Mouse (Mus musculus) erythroblast, embryonic 14.5 days (primary cell): ENCODE results near the gene Fbxo28. TPM values are rescaled to one million over a fixed set of nuclear protein-coding genes. Genes with fewer than 3 reads are reported as not detected.

Experiments
- H3K27me3 ChIP-seq: 2 replicates; pipeline ENCODE4 v1.6.1; 2012; ENCODE audit warnings: inconsistent platforms; ENCODE audit not compliant: control insufficient read depth
- H3K36me3 ChIP-seq: 2 replicates; pipeline ENCODE4 v1.6.1; 2012; ENCODE audit warnings: mild to moderate bottlenecking, inconsistent platforms; ENCODE audit not compliant: control insufficient read depth
- H3K4me1 ChIP-seq: 2 replicates; pipeline ENCODE4 v1.6.1; 2012; ENCODE audit warnings: inconsistent platforms; ENCODE audit not compliant: control insufficient read depth
- H3K4me3 ChIP-seq: replicated peaks from 2 replicates; pipeline ENCODE3; 2012; ENCODE audit warnings: moderate library complexity, mild to moderate bottlenecking, inconsistent platforms
- H3K9me3 ChIP-seq: 2 replicates; pipeline ENCODE4 v1.6.1; 2012; ENCODE audit warnings: low read length, inconsistent platforms, mixed read lengths; ENCODE audit not compliant: control insufficient read depth
- GATA1 ChIP-seq: IDR thresholded peaks from 2 replicates; pipeline ENCODE4 v1.6.1; 2012; ENCODE audit warnings: low read length, inconsistent platforms, mixed read lengths
- TAL1 ChIP-seq: IDR thresholded peaks from 3 replicates; pipeline ENCODE4 v1.6.1; 2012; ENCODE audit warnings: low read length, inconsistent platforms, mixed read lengths
- polyA plus RNA-seq: library from polyadenylated mRNA; stranded (reverse); fragments of >175 nt; gene quantifications from 2 replicates; pipeline ENCODE4 v1.2.3, GENCODE M21; 2012

Gene Fbxo28
- polyA plus RNA-seq, 1 experiment = 0.87 TPM

DNA sequence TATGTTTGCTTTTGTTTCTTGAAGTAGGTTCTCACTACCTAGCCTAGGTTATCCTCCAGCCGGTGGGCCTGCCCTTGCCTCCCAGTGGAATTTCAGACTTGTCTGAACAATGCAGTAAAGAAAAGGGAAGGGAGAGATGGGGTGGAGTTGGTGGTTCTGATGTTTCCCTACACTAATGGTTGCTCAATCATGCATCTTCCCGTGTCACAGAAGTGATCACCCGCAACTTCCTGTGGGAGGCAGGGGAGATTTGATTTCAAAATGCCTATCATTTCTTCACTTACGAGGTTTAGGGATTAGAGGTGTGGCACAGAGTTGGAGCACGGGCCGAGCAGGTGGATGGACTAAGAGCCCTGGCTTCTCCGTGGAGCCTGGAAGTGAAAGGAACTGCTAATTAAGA, 58.2 kb downstream of the Fbxo28 start:
- H3K4me3 ChIP-seq = peak overlapping the region; percentile 92
- peaks cover 47% of the 10 kb centered on the region for H3K4me1 ChIP-seq
- H3K36me3 ChIP-seq = peaks cover 29% of the 10 kb centered on the region
- no peak for TF ChIP-seq TAL1
- no peaks in the 10 kb centered on the region for H3K27me3 ChIP-seq
- no peaks in the 10 kb centered on the region for H3K9me3 ChIP-seq

DNA sequence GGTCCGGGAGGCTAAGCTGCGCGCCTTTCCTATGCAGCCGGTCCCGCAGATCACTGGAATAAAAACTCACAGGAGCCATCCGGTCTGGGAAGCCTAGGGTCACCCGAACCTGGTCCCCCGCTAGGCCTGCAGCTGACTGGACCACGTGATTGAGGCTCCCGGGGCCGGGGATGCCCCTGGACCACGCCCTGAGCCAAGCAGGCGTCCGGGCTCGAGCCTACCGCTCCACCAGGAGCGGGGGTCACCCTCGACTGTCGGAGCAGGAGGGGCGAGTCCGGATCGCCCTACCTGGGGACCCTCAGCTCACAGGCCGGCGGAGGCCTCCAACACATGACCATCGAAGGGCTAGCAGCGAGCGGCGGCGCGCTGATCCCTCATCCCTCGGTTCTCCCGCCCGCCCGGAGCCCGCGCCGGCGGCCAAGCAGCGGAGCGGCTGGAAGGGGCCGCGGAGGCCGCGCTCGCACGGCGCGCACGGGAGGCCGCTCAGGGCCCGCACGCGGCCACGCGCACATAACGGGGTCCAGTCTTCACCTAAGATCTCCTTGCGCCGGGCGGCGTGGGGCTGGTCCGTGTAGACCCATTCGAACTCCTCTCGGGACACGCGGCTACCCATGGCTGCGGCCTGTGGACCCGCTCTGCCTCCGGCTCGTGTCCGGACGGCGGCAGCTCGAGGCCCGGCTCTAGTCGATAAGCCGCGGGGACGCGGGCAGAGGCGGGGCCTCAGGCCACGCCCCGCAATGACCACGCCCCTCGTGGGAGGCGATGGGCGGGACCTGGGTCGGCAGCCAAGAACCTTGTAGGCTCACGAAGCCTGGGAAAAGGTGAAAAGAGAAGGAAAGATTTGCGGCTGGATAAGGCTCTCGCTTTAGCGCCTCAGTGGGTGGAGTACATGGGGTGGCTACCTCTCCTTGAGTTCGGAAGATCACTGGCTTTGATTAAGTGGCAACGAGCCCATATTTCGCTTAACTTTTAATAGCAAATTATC, 59.0 kb downstream of the Fbxo28 start, which contains the start of gene Degs1:
Gene Degs1, minus strand, starts transcription at position 714 of the 985 bp plus-strand sequence.
- peaks cover 47% of the 10 kb centered on the region for H3K4me1 ChIP-seq
- H3K4me3 ChIP-seq = peak within 1 kb of the TSS; percentile 92
- no peaks in the 10 kb centered on the region for H3K27me3 ChIP-seq
- H3K9me3 ChIP-seq = no peaks in the 10 kb centered on the region
- H3K36me3 ChIP-seq = peaks cover 37% of the 10 kb centered on the region
- TF ChIP-seq GATA1 (peak; percentile 70), TAL1 (no peak)

DNA sequence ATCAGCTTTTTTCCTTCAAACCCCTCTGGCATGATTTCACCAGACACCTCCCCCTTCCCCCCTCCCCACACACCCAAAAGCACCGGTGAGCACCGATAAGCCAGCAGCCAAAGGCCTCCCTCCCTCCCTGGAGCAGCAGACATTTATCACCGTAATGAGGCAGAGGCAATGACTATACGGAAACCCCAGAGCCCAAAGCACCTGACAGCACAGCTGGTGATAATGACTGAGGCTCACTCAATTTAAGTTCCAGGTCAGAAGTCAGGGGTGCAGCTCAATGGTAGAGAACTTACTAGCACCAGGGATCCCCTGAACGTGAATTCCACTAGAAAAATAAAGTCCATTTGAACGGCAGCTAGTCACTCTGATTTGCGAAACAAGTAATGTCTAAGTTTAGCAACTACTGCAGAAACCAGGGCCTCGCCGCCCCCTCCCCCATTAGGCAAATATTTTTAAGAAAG, 60.1 kb downstream of the Fbxo28 start:
- TF ChIP-seq TAL1 (0 out of 3 replicates have a peak, but pooled peaks have one; percentile 13), GATA1 (peak; percentile 31; the same call in 1 of the 2 replicates)
- Histone ChIP-seq H3K4me3 (peak overlapping the region; percentile 92), H3K4me1 (peaks cover 47% of the 10 kb centered on the region), H3K27me3 (no peaks in the 10 kb centered on the region), H3K36me3 (peaks cover 48% of the 10 kb centered on the region), H3K9me3 (no peaks in the 10 kb centered on the region)

DNA sequence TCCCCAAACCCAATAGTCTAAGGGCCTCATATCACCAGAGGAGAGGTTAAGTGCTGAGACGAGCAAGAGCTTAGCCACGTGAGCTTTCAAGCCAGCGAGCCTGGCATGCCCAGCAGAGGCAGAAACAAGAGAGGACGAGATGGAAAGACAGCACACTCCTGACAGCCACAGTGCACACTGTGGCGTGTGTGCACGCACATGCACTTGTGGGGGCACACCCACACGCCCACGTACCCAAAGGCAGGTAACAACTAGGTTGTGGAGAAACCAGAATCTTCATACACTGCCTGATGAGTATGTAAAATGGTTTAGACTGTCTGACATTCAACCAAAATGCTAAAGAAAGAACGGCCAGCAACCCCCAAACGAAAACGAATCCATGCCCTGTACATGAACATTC, 60.9 kb downstream of the Fbxo28 start:
- H3K27me3 ChIP-seq = no peaks in the 10 kb centered on the region
- H3K4me1 ChIP-seq = peaks cover 47% of the 10 kb centered on the region
- TF ChIP-seq GATA1 (no peak), TAL1 (no peak)
- H3K9me3 ChIP-seq = no peaks in the 10 kb centered on the region
- H3K36me3 ChIP-seq = peaks cover 55% of the 10 kb centered on the region
- H3K4me3 ChIP-seq = peak overlapping the region; percentile 92

DNA sequence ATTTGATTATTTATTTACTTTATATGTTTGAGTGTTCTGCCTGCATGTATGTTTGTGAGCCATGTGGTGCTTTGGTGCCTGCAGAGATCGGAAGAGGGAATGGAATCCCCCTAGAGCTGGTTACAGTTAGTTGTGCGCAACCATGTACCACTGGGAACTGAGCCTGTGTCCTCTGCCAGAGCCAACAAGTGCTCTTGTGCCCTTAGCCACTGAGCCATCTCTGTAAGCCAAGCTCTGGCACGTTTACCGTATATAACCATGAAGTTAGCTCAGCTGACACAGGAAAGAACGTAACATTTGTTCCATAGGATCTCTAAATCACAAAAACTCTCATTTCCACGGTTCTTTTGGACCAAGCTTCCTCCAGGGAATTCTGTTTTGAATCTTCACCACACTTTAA, 61.4 kb downstream of the Fbxo28 start:
- peak overlapping the region; percentile 1 for H3K4me3 ChIP-seq
- TF ChIP-seq TAL1 = no peak
- TF ChIP-seq GATA1 = no peak
- no peaks in the 10 kb centered on the region for H3K9me3 ChIP-seq
- H3K4me1 ChIP-seq = peaks cover 47% of the 10 kb centered on the region
- H3K27me3 ChIP-seq = no peaks in the 10 kb centered on the region
- peaks cover 61% of the 10 kb centered on the region for H3K36me3 ChIP-seq

DNA sequence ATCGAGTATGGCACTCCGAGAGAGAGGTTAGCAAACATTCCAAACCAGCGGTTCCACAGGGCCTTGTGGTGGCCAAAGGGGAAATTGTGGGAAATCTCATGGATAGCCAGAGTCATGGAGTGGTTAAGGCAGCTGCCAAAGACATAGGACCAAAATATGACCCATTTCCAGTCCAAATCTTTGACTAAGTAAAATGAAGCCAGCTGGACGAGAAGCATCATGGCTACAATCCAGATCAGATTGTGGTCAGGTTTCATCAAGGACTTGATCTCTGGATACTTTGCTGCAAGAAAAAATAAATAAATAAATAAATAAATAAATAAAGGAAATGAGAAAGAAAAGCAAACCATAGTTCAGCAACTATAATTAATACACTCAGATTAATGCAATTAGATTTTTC, 62.0 kb downstream of the Fbxo28 start:
- H3K4me1 ChIP-seq = peaks cover 42% of the 10 kb centered on the region
- H3K9me3 ChIP-seq = no peaks in the 10 kb centered on the region
- H3K27me3 ChIP-seq = no peaks in the 10 kb centered on the region
- no peak overlapping the region for H3K4me3 ChIP-seq
- peaks cover 67% of the 10 kb centered on the region for H3K36me3 ChIP-seq
- TF ChIP-seq GATA1 = no peak
- TF ChIP-seq TAL1 = no peak

DNA sequence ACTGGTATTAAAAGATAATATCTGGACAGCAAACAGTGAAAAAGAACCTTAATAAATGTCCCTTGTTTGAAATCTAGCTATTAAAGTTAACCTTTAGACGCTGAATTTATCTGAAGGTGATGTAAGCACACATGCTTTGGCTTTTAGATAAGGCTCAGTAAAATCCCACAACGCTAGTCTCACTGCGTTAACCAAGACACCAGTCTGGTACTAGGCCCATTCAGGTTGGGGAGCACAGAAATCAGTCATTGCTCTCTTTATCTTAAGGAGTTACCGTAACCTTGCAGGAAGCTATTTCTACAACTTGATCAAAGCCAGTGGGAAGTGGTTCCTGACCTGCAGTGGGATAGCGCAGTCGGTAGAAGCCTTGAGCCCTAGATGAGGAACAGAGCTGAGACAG, 66.3 kb downstream of the Fbxo28 start:
- H3K36me3 ChIP-seq = peaks cover 79% of the 10 kb centered on the region
- peaks cover 7% of the 10 kb centered on the region for H3K4me1 ChIP-seq
- no peaks in the 10 kb centered on the region for H3K27me3 ChIP-seq
- H3K9me3 ChIP-seq = no peaks in the 10 kb centered on the region
- TF ChIP-seq GATA1 (no peak), TAL1 (no peak)
- H3K4me3 ChIP-seq = no peak overlapping the region

DNA sequence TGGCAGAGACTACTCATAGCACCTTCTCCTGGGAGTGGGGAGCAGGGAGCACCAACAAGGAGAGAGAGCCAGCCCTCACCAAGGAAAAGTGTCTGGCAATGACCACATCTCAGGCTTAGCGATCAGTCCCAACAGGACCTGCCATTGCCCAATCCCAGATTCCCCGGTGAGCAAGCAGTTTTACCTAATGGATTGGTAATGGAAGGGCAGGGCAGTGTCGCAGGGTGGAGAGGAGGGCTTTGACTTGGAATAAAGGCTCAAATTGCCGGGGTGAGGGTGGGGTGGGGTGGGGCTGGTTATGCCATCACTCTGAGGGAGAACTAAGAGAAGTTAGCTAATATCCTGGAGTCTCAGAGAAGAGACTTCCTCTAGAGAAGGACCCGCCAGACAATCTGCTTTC, 69.8 kb downstream of the Fbxo28 start:
- Histone ChIP-seq H3K9me3 (no peaks in the 10 kb centered on the region), H3K4me3 (no peak overlapping the region), H3K27me3 (no peaks in the 10 kb centered on the region), H3K4me1 (peaks cover 4% of the 10 kb centered on the region), H3K36me3 (peaks cover 44% of the 10 kb centered on the region)
- TF ChIP-seq GATA1 (no peak), TAL1 (no peak)

DNA sequence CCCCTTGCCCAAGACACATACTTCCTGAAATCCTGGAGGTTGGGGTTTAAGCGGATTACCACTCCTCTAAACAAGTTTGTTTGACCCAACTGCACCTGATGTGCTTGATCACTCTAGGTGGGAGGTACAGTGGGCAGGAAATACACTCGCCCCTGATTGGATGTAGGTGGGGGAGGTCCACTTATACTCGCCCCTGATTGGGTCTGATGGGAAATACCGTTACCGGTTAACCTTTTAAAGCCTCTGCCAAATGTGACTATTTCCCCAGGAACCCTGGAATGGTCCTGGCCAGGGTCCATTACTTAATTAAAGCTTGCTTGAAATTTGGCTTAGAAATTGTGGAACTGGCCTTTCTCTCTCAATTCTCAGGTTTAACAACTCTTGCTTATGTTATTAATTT, 70.3 kb downstream of the Fbxo28 start:
- Histone ChIP-seq H3K4me3 (no peak overlapping the region), H3K9me3 (no peaks in the 10 kb centered on the region), H3K27me3 (no peaks in the 10 kb centered on the region), H3K4me1 (peaks cover 5% of the 10 kb centered on the region), H3K36me3 (peaks cover 39% of the 10 kb centered on the region)
- TF ChIP-seq TAL1 = no peak
- TF ChIP-seq GATA1 = no peak
